Mouse (Mus musculus) gastrocnemius, postnatal 25 days (tissue): Measurements from ENCODE around the gene Plau. TPM values are rescaled to one million over a fixed set of nuclear protein-coding genes. Genes with fewer than 3 reads are reported as not detected.

Source experiments
- DNase-seq: peaks from one replicate; pipeline ENCODE4 v3.0.0; 2022
- total RNA-seq, 2 experiments: library from RNA; stranded (reverse); gene quantifications; 1 replicate in 1 of 2; 2 replicates in 1 of 2; pipeline ENCODE4 v1.2.3; 2021

Gene Plau
- total RNA-seq, 2 experiments from 2014 or later = 19.1 to 19.6 TPM

- peak; percentile 36 for DNase-seq
Observed at GRCm38 (mm10) chr14:20844671-20845576, 8.5 kb downstream of the Plau start.

DNA sequence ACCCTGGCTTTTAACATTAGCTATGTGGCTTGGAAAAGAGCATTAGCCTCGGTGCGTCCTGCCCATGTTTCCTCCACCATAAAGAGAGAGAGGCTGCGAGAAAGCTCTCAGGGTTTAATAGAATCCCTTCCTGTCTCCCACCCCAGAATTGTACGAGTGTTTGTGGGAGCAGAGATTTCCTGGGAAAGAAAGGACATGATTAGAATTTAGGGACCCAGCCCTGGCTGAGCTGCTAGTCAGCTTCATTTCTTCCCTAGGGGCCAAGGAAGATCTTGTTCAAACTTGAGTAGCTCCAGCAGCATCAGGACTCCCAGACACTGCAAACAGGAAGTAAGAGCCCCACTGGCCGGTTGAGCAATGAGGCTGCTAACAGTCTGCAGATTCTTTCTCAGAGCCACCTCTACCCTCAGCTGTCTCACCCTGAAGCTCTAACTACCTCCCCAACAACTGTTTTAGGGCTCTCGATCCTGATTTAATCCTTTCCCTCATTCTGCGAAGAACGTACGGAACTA lies 9.2 kb downstream of the Plau start:
- DNase-seq = peak; percentile 38

DNA sequence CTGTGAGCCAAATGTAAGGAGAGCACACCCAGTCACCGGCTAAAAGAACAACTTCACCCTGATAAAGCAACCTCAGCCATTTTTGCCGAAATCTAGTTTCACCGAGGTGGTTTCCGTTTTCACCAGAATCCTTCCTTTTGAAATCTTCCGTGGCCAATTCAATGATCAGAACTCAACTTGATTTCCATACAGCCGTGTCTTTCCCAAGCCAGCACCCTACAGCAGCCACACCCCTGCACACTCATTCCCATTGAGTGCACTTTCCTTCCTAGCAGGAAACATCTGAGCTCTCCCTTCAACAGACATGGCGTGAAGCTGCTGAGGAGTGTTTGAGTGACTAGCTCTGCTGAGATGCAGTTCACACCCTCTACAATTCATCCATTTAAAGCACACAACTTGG lies 9.8 kb downstream of the Plau start:
- no peak for DNase-seq

DNA sequence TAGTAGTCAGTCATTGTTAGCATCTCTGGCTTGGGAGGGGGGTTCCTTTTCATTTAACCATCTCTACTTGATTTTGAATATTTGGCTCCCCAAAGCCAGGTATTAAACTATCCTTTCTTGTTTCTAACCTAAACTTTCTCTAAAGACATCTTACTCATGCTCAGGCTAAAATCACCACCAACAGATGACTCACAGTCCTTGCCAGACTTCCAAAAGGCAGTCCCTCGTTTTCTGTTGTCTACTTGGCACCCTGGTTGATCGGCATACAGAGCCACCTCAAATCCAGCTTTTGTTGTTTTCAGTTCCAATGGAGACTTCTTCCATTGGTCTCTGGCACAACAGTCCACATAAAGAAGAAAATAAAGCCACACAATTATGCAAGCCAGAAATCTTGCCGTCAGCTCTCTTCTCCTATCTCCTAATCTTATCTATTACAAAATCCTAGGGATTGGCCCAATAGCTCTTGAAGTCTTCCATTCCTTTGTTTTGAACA lies 11.2 kb downstream of the Plau start:
- no peak for DNase-seq

GRCm38 (mm10) chr14:20849753-20850152 lies 13.3 kb downstream of the Plau start:
- no peak for DNase-seq

- DNase-seq = no peak
Observed at GRCm38 (mm10) chr14:20850498-20850897, 14.0 kb downstream of the Plau start.

DNA sequence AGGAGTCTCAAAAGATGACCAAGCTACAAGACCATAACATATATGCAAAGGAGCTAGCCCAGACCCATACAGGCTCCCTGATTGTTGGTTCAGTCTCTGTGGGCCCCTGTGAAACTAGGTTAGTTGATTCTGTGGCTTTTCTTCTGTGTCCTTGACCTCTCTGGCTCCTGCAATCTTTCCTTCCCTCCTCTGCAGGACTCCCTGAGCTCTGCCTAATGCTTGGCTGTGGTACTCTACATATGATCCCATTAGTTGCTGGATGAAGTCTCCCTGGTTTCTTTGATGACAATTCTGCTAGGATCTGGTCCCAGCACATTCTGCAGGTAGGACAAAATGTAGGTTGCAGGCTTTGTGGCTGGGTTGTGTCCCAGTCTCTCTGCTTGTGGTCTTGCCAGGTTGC lies 15.3 kb downstream of the Plau start:
- no peak for DNase-seq

GRCm38 (mm10) chr14:20861152-20861551 lies 24.7 kb downstream of the Plau start:
- DNase-seq = no peak

GRCm38 (mm10) chr14:20861559-20861958 lies 25.1 kb downstream of the Plau start:
- DNase-seq = peak; percentile 62

- DNase-seq = peak; percentile 26
Observed at GRCm38 (mm10) chr14:20863306-20864065, 27.0 kb downstream of the Plau start.

GRCm38 (mm10) chr14:20864192-20864591 lies 27.7 kb downstream of the Plau start:
- no peak for DNase-seq

DNA sequence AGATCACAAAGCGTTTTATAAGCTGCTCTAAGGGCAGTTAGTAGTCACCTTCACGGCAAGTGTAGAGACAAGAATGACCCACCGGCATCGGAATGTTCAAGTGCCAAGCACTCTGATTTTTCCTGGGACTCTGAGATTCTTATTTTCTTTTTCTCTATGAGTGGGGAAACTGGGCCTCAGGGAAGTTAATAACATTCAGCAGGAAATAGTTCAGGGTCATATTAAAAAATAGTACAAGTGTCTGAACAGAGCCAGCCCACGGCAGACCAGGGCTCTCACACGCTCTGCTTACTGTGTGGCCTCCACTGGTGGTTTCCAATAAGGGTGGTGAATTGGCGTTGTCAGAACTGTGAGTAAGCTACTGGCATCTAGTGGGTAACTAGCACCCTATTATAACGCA lies 29.1 kb downstream of the Plau start:
- DNase-seq = no peak

GRCm38 (mm10) chr14:20866365-20866764 lies 29.9 kb downstream of the Plau start:
- no peak for DNase-seq

GRCm38 (mm10) chr14:20870110-20870509 lies 33.6 kb downstream of the Plau start:
- DNase-seq = no peak

GRCm38 (mm10) chr14:20871495-20871894 lies 35.0 kb downstream of the Plau start:
- DNase-seq = peak; percentile 51

DNA sequence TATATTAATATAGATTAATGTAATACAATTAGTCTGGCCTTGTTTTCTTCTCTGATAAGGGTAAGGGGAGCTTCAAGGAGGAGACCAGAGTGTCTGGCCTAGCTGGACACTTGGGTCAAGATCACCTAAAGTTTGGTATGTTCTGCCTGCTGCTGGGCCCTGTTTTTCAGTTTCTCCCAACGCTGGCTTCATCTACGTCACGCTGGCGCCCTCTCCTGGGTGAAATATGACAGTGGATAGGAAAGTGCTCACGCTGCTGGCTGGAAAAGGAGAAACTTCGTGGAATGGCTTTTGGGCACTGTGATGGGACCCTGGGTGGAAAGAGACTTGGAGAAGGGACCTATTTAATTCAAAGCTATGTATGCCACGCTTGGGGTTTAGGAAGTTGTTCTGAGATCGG lies 36.8 kb downstream of the Plau start:
- peak; percentile 71 for DNase-seq

GRCm38 (mm10) chr14:20873931-20874330 lies 37.5 kb downstream of the Plau start:
- no peak for DNase-seq

DNA sequence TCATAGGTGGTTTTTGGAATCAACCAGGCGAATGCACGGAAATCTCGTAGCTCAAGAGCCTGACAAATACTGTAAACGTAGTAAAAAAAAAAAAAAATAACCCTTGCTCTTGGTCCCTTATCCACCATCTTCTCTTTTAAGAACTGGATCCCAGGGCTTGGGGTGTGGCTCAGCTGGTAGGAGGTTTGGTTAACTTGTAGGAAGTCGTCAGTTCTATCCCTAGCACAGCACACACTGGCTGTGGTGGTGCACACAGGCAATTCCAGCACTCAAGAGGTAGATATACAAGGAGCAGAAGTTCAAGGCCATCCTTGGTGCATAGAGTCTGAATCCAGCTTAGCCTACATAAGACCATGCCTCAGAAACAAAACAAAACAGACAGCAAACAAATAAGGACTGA lies 48.2 kb downstream of the Plau start:
- DNase-seq = no peak

GRCm38 (mm10) chr14:20885091-20885888 lies 48.8 kb downstream of the Plau start:
- no peak for DNase-seq

DNA sequence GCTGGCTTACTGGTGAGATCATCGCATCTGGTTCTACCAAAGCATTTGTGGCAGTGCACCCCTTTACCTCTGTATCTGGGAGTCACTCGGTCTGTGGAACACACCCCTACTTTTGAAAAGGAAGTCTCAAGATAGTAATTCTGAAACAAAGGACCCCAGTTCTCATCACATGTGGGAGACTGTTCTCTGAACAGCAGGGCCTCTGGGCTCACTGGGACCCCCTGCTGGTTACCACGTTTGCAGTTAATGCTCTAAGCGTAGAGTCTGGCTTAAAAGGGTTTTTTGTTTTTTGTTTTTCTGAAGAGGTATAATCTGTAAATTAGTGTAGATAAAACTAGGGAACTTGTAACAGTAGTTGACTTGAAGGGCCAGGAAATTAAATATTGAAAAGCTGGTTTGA lies 49.8 kb downstream of the Plau start:
- no peak for DNase-seq

- no peak for DNase-seq
Observed at GRCm38 (mm10) chr14:20887541-20888085, 51.2 kb downstream of the Plau start.

DNA sequence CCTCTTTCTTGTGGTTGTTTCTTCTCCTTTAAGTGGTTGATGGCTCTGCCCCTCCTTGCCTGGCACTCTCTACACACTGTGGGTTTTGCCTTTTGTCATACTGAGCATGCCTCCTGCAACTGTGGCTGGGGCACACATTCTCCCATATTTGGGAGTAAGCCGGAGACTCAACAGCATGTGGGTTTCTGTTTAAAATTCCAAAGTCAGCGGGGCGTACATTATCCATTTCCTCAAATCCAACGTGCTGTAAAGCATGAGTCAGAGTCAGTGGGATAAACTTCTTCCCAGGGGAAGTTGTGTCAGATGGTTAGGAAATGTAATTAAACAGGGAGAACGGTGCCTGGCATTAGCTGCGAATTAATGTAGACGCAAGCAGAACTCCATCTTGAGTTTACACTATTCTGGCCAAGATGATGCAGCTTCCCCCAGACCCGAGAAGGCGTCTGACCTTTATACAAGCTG lies 55.5 kb downstream of the Plau start:
- peak; percentile 45 for DNase-seq
